Mouse (Mus musculus) intestine, embryonic 14.5 days (tissue): ENCODE data around the gene Atp6v1e1. TPM values are rescaled to one million over a fixed set of nuclear protein-coding genes. Genes with fewer than 3 reads are reported as not detected.
"Not testable (repeated sequence)": the region's sequence is repeated elsewhere in the genome, so short reads cannot be mapped to it uniquely, and the experiment has no call there.

Experiments
- ATAC-seq: fragments of 200-750 bp; cut with Nextera tagmentation; replicated peaks from 2 replicates; pipeline ENCODE4 v1.8.0; 2017; ENCODE audit warnings: low read depth, moderate number of reproducible peaks, moderate TSS enrichment, moderate library complexity; ENCODE audit not compliant: low FRiP score, low TSS enrichment
- DNase-seq: peaks from one replicate; pipeline ENCODE4 v3.0.0-alpha.2; 2018; ENCODE audit warnings: low spot score
- H3K27ac ChIP-seq: fragments of 300-500 bp; sonication (generic); 2 replicates; pipeline ENCODE4 v1.5.1; 2014; ENCODE audit warnings: low read depth, mild to moderate bottlenecking, control low read depth
- H3K27me3 ChIP-seq: fragments of 300-500 bp; sonication (generic); replicated peaks from 2 replicates; pipeline ENCODE4 v1.6.1; 2014; ENCODE audit warnings: low read length, control low read depth; ENCODE audit not compliant: control insufficient read depth, insufficient read depth
- H3K36me3 ChIP-seq: fragments of 300-500 bp; sonication (generic); 2 replicates; pipeline ENCODE4 v1.6.1; 2014; ENCODE audit warnings: low read length, control low read depth; ENCODE audit not compliant: control insufficient read depth, insufficient read depth
- H3K4me1 ChIP-seq: fragments of 300-500 bp; sonication (generic); replicated peaks from 2 replicates; pipeline ENCODE4 v1.6.1; 2014; ENCODE audit warnings: low read length, control low read depth, mixed read lengths; ENCODE audit not compliant: control insufficient read depth, insufficient read depth
- H3K4me2 ChIP-seq: fragments of 300-500 bp; sonication (generic); 2 replicates; pipeline ENCODE4 v1.6.1; 2014; ENCODE audit warnings: low read length
- H3K4me3 ChIP-seq: fragments of 300-500 bp; sonication (generic); 2 replicates; pipeline ENCODE4 v1.5.1; 2014; ENCODE audit warnings: low read depth, low read length, control low read depth, mixed read lengths
- H3K9ac ChIP-seq: fragments of 300-500 bp; sonication (generic); 2 replicates; pipeline ENCODE4 v1.6.1; 2014; ENCODE audit warnings: mild to moderate bottlenecking, low read length
- H3K9me3 ChIP-seq: fragments of 300-500 bp; sonication (generic); 2 replicates; pipeline ENCODE4 v1.6.1; 2016; ENCODE audit warnings: low read length, control low read depth; ENCODE audit not compliant: control insufficient read depth
- WGBS: fragments of 180-500 bp; shearing (Covaris S2); extraction: QIAGEN DNeasy Blood & Tissue Kit; methylation state at CpG from one replicate; pipeline ENCODE4 v1.1.7; 2014; 5-methylcytosine and 5-hydroxymethylcytosine counted together
- polyA plus RNA-seq: library from polyadenylated mRNA; unstranded; fragments of >200 nt; fragmentation: Nextera tagmentation; extraction: Ambion mirVana; gene quantifications from 2 replicates; pipeline ENCODE4 v1.2.1, GENCODE M21; 2014

The Atp6v1e1 gene
- polyA plus RNA-seq, 1 experiment from 2014 or later, result 116 TPM

- no peaks in the 10 kb centered on the region for H3K9me3 ChIP-seq
- no peak overlapping the region for H3K4me3 ChIP-seq
- DNase-seq (no peak), ATAC-seq (no peak)
- no peaks in the 10 kb centered on the region for H3K36me3 ChIP-seq
- no peak overlapping the region for H3K27ac ChIP-seq
- no peaks in the 10 kb centered on the region for H3K4me1 ChIP-seq
- H3K4me2 ChIP-seq, result no peak overlapping the region
- H3K9ac ChIP-seq, result no peak overlapping the region
- 60% methylated on average over 1 of the region's 1 CpGs for WGBS
- H3K27me3 ChIP-seq, result no peaks in the 10 kb centered on the region; the same call in 1 of the 2 replicates
These were observed 7.5 kb upstream of the Atp6v1e1 start for GRCm38 (mm10) chr6:120830056-120830455.

DNA sequence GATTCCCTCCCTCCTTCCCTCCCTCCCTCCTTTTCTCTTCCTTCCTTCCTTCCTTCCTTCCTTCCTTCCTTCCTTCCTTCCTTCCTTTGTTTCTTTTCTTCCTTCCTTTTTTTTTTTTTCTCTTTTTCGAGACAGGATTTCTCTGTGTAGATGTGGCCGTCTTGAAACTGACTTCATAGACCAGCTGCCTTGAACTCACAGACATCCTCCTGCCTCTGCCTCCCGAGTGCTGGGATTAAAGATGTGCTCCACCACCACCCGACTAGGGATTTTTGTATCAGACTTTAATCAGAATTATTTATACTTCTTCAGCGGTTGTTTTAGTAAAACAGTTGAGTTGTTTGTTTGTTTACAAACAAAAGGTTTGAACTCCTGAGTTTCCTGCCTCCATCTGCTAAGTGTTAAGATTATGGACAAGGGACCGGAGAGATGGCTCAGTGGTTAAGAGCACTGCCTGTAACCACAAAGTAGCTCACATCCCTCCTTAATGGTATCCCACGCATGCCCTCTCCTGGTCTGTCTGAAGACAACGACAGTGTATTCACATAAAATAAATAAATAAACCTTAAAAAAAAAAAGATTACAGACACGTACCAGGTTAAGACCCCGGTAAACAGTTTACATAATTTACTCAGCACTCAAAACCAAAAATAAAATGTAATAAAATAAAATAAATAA lies 483 bp upstream of the Atp6v1e1 start:
- Histone ChIP-seq H3K9ac (no peak overlapping the region), H3K27ac (peak overlapping the region; percentile 38; the same call in 1 of the 2 replicates), H3K4me1 (peaks cover 10% of the 10 kb centered on the region), H3K4me3 (peak overlapping the region; percentile 96), H3K9me3 (no peaks in the 10 kb centered on the region), H3K27me3 (no peaks in the 10 kb centered on the region), H3K4me2 (peak overlapping the region; percentile 65), H3K36me3 (peaks cover 8% of the 10 kb centered on the region)
- 70% methylated on average over 10 of the region's 10 CpGs for WGBS
- DNase-seq (no peak), ATAC-seq (no peak)

- peak overlapping the region; percentile 91; the same call in 1 of the 2 replicates for H3K27ac ChIP-seq
- ATAC-seq, result no peak
- peaks cover 10% of the 10 kb centered on the region for H3K4me1 ChIP-seq
- H3K4me3 ChIP-seq, result peak overlapping the region; percentile 96
- WGBS, result 52% methylated on average over 5 of the region's 5 CpGs
- H3K27me3 ChIP-seq, result no peaks in the 10 kb centered on the region
- H3K9me3 ChIP-seq, result no peaks in the 10 kb centered on the region
- H3K9ac ChIP-seq, result peak overlapping the region; percentile 81
- H3K36me3 ChIP-seq, result peaks cover 17% of the 10 kb centered on the region
- peak overlapping the region; percentile 65 for H3K4me2 ChIP-seq
- DNase-seq, result no peak
These were observed 878 bp downstream of the Atp6v1e1 start for GRCm38 (mm10) chr6:120821715-120822114.

DNA sequence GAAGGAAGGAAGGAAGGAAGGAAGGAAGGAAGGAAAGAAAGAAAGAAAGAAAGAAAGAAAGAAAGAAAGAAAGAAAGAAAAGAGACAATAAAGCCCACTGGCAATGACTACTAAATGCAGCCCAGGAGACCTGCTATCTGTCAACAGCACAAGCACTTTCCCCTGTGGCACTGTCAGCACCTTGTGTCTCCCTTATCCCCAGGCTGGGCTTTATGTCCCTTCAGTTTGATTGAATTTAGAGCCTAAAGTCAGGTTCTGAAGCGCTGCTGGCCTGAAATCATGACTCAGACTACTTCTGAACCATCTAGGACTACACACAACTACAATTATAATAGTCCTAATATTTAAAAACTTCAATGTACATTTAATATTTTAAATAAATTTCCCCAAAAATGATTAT lies 1.7 kb downstream of the Atp6v1e1 start:
- no peak overlapping the region for H3K27ac ChIP-seq
- H3K4me1 ChIP-seq, result peaks cover 10% of the 10 kb centered on the region
- no peaks in the 10 kb centered on the region for H3K9me3 ChIP-seq
- ATAC-seq (no peak), DNase-seq (no peak)
- H3K27me3 ChIP-seq, result no peaks in the 10 kb centered on the region
- no peak overlapping the region for H3K9ac ChIP-seq
- WGBS, result 84% methylated on average over 1 of the region's 1 CpGs
- H3K4me2 ChIP-seq, result peak overlapping the region; percentile 65
- H3K4me3 ChIP-seq, result peak overlapping the region; percentile 96; the same call in 1 of the 2 replicates
- peaks cover 17% of the 10 kb centered on the region for H3K36me3 ChIP-seq

DNA sequence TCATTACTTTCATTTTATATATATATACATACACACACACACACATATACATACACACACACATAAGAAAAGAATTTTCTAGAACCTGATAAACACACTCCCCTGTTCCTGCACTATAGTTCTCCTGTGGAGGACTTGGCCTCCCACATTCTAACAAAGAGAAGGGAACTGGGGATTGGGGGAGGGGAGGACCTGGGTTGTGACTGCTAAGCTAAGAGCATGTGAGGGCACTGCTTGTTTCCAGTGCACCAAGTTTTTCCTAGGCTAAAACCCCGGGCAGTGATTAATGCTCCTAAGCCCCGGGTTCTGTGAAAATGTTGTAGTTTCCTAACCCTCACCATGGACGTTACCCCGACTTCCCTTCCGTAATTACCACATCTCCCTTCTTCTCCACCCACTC lies 2.4 kb downstream of the Atp6v1e1 start:
- WGBS, result 80% methylated on average over 5 of the region's 5 CpGs
- no peak overlapping the region for H3K27ac ChIP-seq
- DNase-seq (no peak), ATAC-seq (no peak)
- no peaks in the 10 kb centered on the region for H3K27me3 ChIP-seq
- H3K36me3 ChIP-seq, result peaks cover 17% of the 10 kb centered on the region
- no peak overlapping the region for H3K9ac ChIP-seq
- H3K4me1 ChIP-seq, result peaks cover 10% of the 10 kb centered on the region
- H3K9me3 ChIP-seq, result no peaks in the 10 kb centered on the region
- no peak overlapping the region for H3K4me3 ChIP-seq
- H3K4me2 ChIP-seq, result no peak overlapping the region

- no peak overlapping the region for H3K9ac ChIP-seq
- DNase-seq, result no peak
- no peak for ATAC-seq
- no peaks in the 10 kb centered on the region for H3K9me3 ChIP-seq
- H3K4me3 ChIP-seq, result no peak overlapping the region
- WGBS, result 96% methylated on average over 2 of the region's 2 CpGs
- H3K27me3 ChIP-seq, result no peaks in the 10 kb centered on the region
- peaks cover 17% of the 10 kb centered on the region for H3K36me3 ChIP-seq
- no peak overlapping the region for H3K27ac ChIP-seq
- peaks cover 10% of the 10 kb centered on the region for H3K4me1 ChIP-seq
- H3K4me2 ChIP-seq, result no peak overlapping the region
These were observed 3.3 kb downstream of the Atp6v1e1 start for GRCm38 (mm10) chr6:120819294-120819693.

DNA sequence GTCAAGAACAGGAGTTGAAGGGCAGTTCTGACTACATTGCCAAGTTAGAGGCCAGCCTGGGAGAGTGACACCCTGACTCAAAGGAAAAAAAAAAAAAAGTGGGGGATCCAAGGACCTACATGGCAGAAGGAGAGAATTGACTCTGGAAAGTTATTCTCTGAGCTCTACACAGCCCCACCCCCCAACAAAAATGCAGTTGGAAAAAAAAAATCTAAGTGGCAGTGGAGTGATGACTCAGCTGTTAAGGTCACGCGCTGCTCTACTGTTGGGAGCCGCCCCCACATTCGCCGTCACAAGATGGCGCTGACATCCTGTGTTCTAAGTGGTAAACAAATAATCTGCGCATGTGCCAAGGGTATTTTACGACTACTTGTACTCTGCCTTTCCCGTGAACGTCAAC lies 10.6 kb downstream of the Atp6v1e1 start:
- H3K4me3 ChIP-seq, DNase-seq, H3K27ac ChIP-seq, ATAC-seq, H3K9me3 ChIP-seq, H3K9ac ChIP-seq, H3K4me2 ChIP-seq, H3K4me1 ChIP-seq, H3K27me3 ChIP-seq: not testable (repeated sequence)
- 100% methylated on average over 7 of the region's 10 CpGs for WGBS
- H3K36me3 ChIP-seq, result peaks cover 34% of the 10 kb centered on the region

GRCm38 (mm10) chr6:120807738-120808081 lies 14.9 kb downstream of the Atp6v1e1 start:
- no peak overlapping the region for H3K4me2 ChIP-seq
- WGBS, result 76% methylated on average over 4 of the region's 4 CpGs
- no peaks in the 10 kb centered on the region for H3K27me3 ChIP-seq
- DNase-seq (no peak), ATAC-seq (peak; percentile 51)
- peaks cover 75% of the 10 kb centered on the region for H3K36me3 ChIP-seq
- H3K9ac ChIP-seq, result no peak overlapping the region
- H3K27ac ChIP-seq, result no peak overlapping the region
- no peak overlapping the region for H3K4me3 ChIP-seq
- H3K9me3 ChIP-seq, result no peaks in the 10 kb centered on the region
- H3K4me1 ChIP-seq, result no peaks in the 10 kb centered on the region
